Mouse (Mus musculus) thymus, postnatal 36 days (tissue): ENCODE measurements at regions not wholly inside any gene's neighbourhood (a gene's known extent, or its start where the extent isn't known, plus 50 kb on each side); places are given as distances from the start of the nearest gene placed in this dataset.

Experiments
- DNase-seq, 2 experiments: peaks; one replicate each; pipeline ENCODE4 v3.0.0; 2022; ENCODE audit warnings: mixed read lengths in 2 of 2

DNA sequence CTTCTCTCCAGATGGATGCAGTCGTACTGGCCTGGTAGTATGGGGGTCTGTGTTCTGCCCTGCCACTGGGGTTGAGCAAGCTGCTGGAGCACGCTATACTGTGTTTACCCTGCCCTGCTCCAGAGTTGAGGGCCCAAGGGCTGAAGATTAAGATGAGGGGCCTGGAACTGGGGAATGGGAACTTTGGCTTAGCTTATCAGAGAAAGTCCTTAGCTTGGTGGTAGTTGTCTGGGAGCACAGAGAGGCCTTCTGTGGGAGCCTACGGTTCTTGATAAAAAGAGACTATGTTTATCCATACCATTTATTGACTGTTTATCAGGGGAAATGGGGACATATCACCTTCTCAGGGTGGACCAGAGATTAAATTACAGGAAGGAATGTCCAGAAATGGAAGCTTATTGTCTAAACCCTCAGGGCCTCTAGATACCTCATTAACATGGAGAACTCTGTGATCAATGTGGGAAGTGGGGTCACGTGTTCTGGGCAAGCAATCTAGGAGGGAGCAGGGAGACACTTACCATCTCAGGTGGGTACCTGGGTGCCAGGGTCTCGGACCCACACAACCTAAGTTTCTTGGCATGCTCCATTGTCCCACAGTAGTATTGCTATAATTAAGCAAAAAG lies 58.7 kb downstream of the Mycn start:
- no peak for DNase-seq

DNA sequence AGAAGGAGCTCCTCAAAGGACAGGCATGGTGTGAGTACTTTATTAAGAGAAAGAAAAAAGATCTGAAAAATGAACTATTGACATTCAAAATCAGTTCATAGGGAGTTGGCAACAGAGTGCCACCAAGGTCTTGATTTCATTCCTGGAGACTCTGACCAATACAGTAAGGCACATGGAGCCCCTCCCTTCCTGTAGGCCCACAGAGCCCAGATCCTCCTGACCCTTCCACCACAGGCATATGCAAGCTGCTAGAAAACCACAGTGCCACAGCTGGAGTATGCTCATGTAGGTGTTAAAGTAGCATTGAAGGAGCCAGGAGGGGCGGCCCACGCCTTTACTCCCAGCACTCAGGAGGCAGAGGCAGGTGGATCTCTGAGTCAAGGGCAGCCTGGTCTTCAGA lies 63.7 kb downstream of the Mycn start:
- DNase-seq, result no peak

DNA sequence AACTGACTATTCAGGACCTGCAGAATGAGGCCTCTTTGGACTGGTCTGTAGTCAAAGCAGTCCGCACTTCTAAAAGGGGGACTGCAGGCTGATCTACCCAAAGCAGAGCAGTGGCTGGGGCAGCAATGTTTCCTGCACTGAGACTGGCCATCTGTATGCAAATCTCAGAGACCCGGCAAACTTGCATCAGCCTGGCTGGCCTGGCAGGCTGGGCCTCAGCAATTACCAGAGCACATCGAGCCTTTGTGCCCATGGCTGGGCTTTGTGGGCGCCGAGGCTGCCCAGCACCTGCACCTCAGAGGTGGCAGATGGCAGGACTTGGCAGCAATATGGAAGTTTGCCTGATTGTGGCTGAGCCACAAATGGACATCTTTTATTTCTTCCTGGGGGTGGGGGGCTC lies 64.2 kb downstream of the Mycn start:
- no peak for DNase-seq

DNA sequence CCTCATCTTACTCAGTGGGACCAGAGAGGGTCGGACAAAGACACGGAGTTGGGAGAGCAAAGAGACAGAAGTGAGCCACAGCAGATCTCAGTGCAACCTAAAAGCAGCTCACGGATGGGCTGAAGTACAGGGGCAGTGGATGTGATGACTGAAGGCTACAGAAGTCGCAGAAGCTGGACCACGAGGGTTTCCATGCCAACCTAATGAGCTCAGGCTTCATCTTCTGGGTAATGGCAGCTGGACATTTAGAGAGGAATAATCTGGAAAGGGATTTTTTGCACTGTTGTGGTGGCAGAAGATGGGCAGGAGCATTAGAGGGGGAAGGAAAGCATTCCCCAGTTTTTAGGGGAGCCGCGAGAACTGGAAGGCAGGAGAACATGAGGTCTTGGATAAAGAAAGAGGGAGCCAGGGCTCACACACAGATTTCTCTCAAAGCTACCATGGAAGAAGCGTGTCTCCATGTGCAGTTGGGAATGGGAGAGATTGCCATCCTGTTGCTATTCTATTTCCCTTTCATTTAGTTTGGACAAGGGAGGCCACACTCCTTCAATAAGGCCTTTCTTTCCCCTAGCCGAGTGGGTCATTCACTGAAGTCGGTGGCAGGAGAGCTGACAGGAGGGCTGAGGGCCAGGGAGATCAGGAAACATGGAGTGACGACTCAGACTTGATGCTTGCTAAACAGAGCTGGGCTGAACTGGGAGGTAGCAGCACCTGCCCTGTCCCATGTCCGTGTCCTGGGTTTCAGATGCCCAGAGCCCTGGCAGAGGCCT lies 65.6 kb downstream of the Mycn start:
- DNase-seq, result no peak

DNA sequence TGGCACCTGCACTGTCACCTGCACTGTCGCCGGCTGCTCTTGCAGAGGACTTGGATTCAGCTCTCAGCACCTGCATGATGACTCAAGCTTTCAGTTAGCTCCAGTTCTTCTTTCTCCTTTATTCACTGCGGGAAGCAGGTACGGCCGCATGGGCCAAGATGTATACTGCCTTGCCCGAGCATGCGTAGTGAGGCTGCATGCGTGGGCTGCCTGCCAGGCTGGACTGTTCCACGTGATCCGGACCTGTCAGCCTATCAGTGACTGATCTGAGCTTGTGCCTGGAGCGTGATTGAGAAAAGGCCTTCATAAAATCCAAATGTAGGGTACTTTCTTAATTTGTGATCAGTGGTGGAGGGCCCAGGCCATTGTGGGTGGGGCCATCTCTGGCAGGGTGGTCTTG lies 68.2 kb downstream of the Mycn start:
- no peak for DNase-seq

DNA sequence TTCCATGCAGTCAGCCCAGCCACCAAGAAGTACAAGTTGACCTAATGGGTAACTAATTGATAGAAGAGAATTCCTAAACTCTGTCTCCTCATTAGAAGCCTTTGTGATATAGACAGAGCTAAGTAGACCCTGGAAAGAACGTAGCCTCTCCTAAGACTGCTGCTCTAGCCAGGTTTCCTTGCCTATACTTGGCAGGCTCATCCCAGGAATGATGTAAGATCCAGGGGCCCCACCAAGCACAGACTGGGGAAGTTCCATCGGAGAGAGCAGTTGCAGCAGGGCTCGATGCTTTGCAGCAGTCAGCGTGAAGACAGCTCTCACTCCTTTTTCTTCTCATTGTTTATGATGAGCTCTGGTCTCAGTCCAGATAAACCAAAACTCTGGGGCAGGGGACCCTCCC lies 68.7 kb downstream of the Mycn start:
- no peak for DNase-seq

DNA sequence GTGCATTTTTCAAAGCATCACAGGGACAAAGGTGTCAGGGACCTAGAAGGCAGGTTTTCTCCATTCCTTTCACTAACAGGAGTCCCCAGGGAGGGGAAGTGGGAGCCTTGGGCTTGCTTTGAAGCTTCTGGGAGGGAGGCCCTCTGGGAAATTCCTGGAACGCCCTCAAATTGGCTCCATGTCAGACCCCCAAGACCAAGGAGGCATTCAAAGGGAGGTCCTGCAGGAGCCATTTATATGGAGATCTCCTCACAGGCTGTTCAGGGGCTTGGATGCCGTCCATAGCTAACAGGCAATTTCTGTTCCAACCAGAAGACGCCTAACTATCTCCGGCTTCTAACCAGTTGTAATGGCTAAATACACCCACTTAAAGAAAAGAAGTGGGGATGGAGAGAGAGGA lies 70.4 kb downstream of the Mycn start:
- no peak for DNase-seq

DNA sequence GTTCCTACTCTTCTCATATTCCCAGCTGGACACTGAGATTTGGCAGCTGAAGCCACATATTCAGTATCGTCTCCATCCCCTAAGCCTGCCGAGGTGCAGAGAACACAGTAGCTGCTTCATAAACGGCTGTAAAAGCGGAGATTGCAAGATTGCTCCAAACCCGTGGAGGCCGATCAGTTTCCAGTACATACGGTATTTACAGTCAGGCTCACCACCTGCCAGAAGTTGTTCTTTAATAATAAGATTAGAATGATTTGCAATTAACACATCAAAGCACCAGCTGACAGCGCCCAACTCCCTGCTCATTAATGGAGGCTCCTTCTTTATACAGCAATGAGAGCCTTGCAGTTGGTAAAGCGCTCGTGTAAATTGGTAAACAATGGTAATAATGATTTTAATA lies 75.1 kb downstream of the Mycn start:
- no peak for DNase-seq

DNA sequence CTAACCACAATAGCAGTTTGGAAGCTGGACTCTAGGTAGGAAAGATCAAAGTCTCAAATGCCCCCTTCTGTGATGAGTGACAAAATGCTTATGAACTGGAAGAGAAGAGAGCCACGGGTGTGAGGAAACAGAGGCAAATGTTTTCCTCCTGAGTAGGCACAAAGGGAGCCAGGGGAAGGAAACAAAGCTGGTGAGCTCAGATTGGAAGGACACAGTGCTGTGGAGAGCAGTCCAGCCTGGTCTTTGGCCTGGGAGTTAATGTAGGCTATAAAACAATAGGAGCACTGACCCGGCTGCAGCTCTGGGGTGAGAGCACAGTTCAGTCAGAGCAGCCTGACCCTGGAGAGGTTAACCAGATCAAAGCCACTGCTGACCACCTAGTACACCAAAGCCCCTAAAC lies 91.0 kb downstream of the Mycn start:
- no peak for DNase-seq

DNA sequence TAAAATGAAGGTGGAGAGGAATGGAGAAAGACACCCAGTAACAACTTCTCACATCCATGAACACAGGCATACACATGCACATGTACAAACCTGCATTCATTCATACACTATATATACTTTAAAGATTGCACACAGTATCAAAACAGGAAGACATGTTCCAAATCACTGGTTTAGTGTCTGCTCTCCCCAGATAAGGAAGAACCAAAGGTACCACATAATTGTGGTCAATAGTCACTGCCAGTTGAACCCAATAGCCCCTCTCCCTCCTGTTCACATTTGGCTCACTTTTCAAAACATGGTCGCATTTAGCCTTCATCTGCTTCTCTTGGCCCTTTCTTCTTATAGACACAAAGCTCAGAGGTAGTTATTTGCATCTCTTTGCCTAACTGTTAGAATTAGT lies 95.0 kb downstream of the Mycn start:
- no peak for DNase-seq

DNA sequence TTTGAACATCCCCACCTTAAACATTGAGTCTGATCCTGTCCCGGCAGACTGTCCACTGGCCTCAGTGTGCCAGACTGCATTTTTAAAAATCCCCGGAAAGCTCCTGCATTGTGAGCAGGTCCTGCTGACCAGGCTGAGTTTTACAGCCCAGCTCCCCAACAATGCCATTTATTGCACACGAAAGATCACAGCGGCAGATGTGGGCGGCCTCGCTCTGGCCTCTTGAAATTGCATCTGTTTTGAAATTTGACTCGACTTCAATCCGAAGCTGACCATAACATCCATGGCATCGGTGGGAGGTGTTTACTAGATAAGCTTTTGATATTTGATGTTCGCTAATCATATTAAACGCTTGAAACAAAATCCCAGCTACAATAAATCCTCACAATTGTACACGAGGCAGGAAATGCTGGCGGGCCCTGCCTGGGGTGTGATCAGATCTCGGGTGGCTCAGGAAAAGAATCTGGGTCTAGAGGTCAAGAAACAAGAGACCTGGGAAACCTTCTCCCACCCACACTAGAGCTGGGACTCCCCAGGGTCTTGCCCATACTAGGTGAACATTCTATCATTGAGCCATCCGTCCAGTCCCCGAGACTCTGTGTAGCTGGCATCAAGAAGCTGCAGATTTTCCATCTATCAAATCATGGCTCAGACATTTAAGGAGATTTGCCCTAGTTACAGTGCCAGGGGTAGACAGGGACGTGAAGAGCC lies 99.3 kb downstream of the Mycn start:
- no peak for DNase-seq

DNA sequence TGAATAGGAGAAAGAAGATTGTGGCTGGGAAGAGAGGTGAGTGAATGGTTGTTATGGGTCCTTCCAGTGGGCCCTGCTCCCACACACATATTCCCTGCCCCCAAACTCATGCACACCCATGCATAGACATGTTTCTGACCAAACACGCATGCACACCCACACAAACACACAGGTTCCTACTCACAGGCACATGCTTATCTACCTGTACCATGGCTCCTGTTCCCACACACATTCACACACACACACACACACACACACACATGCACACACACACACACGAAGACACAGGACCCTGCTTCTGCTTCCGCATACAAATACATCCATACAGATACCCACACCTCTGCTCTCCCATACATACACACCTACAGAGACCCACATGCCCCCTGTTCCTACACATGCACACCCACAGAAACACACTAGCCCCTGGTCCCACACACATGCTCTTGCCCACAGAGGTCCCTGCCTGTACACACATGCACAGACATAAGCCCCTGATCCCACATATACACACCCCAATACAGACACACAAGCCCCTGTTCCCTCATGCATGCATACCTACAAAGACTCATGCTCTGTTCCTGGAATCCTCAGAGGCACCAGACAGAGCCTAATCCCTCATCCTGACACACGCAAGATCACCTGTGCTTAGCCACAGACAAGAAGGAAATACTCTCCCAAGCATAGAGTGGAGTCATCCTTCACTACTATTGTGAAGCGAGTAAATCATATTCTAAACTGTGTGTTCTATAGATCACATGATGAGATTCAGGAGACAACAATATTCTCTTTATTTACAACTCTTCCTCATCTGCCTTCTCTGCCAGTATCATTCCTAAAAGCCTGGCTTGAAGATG lies 100.1 kb downstream of the Mycn start:
- no peak for DNase-seq

DNA sequence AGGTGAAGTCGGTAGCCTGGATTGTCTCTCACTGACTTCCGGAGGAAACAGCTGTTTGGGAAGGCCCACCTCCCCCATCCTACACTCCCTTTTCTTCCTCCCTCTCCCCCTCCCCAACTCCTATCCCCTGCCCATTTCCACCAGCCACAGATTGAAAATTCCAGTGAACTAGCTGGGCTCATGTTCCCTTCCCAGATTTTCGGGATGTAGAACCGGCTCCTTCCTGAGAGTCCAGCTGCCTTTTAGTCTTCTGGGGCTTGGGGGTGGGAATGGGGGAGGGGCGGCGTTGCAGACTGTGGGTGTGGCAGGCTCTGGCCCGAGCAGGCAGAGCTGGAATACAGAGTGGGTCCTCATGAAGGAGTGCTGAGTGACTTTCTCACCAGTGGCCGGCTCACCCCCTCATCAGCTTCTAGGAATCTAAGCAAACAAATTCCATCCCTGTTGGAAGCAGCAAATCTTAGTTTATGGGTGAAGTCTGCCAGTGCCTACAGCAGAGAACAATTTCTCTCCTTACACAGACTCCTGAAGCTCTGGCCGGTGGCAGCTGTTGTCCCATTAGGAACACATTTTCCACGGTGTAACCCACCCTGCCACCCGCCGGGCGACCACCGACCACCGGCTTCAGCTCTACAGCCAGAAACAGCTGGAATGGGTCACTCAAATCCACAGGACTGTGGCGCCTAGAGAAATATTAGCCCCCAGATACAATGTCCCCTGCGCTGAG lies 100.9 kb downstream of the Mycn start:
- DNase-seq, result no peak

DNA sequence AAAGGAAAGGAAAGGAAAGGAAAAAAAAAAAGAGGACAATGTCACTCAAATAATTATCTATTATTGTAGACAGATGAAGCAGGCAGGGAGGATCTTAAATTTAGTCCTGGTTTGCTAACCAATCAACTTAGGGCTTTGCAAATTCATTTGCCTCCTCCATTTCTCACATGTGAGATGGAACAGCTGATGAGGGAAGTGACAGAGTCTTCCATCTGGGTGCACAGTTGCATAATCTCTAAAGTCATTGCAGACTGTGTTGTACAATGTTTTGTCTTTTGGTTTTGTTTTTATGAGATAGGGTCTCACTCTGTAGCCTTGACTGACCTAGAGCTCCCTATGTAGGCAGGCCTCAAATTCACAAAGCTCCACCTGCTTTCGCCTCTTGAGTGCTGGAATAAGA lies 103.9 kb downstream of the Mycn start:
- DNase-seq, result no peak

DNA sequence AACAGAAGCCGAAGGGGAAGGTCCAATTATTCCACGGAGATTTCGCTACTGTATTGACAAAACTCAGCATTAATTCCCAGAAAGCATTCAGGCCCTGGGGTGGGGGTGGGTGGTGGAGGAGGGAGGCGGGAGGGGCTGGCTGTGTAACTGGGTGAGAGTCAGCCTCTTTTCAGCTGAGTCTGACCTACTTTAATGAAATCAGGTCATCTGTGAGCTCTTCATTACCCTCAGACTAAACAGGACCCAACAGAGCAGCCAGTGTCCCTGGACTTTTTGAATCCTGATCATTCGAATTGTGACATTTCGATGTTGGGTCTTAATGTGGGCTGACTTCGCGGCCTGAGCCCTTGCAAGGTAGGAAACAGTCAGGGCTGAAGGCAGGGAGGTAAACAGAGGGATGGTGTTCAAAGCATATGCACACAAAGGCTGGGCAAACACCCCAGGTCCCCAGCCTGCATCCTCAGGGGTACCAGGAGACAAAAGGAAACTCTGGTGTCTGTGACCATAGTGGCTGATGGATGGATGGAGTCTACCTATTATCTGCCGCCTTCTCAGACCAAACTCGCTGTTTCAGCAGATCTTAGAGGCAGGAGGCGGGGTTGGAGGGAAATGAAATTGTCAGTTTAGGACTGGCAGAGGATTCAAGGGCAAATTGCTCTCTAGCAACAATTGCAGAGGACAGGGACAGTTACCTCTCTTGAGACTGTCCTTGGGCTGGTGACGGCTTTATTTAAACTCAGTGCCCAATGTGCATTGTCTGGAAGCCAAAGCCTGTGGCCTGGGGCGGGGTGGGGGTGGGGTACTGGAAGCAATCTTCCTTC lies 113.7 kb downstream of the Mycn start:
- DNase-seq, result no peak

DNA sequence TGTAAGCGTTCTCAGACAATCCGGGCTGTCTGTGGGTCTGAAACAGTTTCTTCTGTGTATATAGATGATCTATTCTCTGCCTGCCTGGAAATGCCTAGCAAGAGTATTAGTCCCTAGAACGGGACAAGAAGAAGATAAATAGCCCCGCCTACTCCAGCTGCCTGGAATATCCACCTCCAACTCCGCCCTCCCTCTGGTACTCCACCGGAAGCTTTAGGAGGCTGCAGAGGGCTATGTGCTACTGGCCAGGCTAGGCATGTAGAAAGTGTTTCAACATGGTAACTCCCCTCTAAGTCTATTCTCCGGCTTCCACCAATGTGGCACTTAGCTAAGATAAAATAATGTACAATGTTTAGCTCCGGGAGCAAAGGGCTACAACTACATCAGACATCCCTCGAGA lies 114.3 kb downstream of the Mycn start:
- no peak for DNase-seq

DNA sequence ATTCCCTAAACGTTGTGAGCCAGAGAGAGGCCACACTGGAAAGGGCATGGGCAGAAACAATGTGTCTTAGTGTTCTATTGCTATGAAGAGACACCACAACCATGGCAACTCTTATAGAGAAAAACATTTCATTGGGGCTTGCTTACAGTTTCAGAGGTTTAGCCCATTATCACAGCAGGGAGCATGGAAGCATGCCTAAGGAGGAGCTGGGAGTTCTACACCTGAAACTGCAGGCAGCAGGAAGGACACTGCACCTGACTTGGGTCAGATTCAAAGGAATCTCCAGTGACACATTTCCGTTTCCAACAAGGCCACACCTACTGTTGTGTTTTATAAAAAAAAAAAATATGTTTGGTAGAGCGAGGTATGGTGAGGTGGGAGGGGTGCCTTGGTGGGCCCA lies 115.3 kb downstream of the Mycn start:
- DNase-seq, result no peak

DNA sequence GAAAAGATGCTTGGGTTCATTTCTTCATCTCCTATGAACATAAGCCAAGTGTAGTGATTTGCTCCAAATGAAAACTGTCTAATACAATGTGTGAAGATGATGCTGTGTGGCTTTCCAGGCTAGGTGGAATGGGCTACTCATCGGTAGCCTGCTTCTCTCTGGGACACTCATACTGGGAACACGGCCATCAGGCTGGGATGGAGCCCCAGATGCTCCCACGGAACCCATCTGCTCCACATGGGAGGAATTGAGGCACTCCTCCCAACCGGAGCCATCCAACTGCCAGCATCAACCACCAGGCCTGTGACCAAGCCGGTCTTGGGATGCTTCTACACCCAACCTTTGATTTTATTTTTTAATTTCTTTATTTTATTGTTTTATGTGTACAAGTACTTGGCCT lies 115.9 kb downstream of the Mycn start:
- DNase-seq, result no peak

DNA sequence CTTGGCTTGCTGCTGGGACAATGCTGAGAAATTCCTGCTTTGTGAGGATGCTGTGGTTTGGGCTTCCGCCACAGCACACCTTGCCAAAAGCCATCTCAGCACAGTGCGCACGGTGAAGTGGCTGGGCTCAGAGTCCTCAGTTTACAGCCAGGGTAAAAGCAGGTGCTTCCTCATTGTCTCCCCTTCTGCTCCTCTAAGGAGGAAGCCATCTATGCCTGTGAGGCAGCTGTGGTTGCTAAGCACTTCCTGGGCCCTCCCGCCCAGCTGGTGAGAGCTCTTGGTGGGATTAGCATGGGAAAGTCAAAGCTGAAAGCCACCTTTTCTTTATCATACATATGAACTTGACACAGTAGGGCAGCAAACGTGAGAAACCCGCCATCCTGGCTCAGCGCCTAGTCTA lies 120.2 kb downstream of the Mycn start:
- peak; percentile 26 to 52 for DNase-seq

DNA sequence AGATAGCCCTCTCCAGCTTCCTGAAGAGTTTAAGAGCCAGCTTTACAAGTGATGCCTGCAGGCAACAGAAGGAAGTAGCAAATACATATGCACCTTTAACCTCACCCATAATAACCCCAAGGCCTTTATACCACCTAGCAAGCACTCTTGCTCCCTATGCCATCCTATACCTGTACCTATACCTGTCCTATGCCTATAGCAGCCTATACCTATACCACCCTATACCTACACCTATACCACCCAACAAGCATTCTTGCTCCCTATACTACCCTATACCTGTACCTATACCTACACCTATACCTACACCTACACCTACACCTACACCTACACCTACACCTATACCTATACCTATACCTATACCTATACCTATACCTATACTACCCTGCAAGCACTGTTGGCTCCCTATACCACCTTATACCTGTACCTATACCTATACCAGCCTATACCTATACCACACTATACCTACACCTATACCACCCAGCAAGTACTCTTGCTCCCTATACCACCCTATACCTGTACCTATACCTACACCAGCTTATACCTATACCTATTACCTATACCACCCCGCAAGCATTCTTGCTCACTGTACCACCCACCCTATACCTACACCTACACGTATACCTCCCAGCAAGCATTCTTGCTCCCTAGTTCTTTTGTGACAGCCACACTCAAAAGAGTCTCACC lies 120.9 kb downstream of the Mycn start:
- no peak for DNase-seq

DNA sequence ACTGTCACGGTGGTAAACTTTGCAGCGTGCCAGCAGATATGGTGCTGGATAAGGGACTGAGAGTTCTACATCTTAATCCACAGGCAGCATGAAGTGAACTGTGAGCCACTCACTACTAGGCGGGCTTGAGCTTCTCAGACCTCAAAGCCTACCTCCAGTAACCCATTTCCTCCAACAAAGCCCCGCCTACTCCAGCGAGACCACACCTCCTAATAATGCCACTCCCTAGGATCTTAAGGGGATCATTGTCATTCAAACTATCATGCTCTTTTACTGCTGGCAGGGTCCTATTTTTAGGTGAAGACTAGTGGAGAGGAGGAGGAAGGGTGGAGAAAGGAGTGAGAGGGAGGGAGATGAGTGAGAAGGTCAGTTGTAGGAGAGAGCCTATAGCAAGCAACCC lies 122.0 kb downstream of the Mycn start:
- DNase-seq, result no peak
